Mouse (Mus musculus) cerebellum, postnatal 25 days (tissue): ENCODE results near the gene Nudt17.
"Not testable (repeated sequence)": the region's sequence is repeated elsewhere in the genome, so short reads cannot be mapped to it uniquely, and the experiment has no call there.

Experiments
- DNase-seq, 2 experiments: peaks; one replicate each; pipeline ENCODE4 v3.0.0; 2021; ENCODE audit warnings: mixed read lengths in 2 of 2

Gene Nudt17

GRCm38 (mm10) chr3:96701003-96701402, 7.4 kb downstream of the Nudt17 start:
- no peak for DNase-seq

- peak in 1 of 2 experiments; percentile 56 for DNase-seq
Observed at GRCm38 (mm10) chr3:96700376-96700775, 8.0 kb downstream of the Nudt17 start.

GRCm38 (mm10) chr3:96698993-96699690, 9.2 kb downstream of the Nudt17 start:
- DNase-seq: peak in 1 of 2 experiments; percentile 48

GRCm38 (mm10) chr3:96696766-96697732, 11.3 kb downstream of the Nudt17 start:
- DNase-seq: peak; percentile 89 to 93

- DNase-seq: peak; percentile 64 to 67
Observed at GRCm38 (mm10) chr3:96696198-96696765, 12.1 kb downstream of the Nudt17 start, which contains the start of gene Pias3. Gene Pias3 (plus strand): TSS chr3:96696384.

GRCm38 (mm10) chr3:96693579-96693978, 14.8 kb downstream of the Nudt17 start:
- DNase-seq: no peak

- peak in 1 of 2 experiments; percentile 42 for DNase-seq
Observed at GRCm38 (mm10) chr3:96692506-96692905, 15.9 kb downstream of the Nudt17 start.

GRCm38 (mm10) chr3:96690298-96690697, 18.1 kb downstream of the Nudt17 start:
- no peak for DNase-seq

- no peak for DNase-seq
Observed at GRCm38 (mm10) chr3:96688854-96689253, 19.5 kb downstream of the Nudt17 start.

GRCm38 (mm10) chr3:96686057-96686456, 22.3 kb downstream of the Nudt17 start:
- DNase-seq: not testable (repeated sequence)

- DNase-seq: peak; percentile 44
Observed at GRCm38 (mm10) chr3:96684822-96685156, 23.6 kb downstream of the Nudt17 start.

- DNase-seq: no peak
Observed at GRCm38 (mm10) chr3:96684151-96684821, 24.1 kb downstream of the Nudt17 start.

GRCm38 (mm10) chr3:96683496-96683895, 24.9 kb downstream of the Nudt17 start:
- DNase-seq: no peak

GRCm38 (mm10) chr3:96680269-96680956, 27.9 kb downstream of the Nudt17 start:
- DNase-seq: no peak

- DNase-seq: no peak
Observed at GRCm38 (mm10) chr3:96679159-96679674, 29.1 kb downstream of the Nudt17 start.

- DNase-seq: no peak
Observed at GRCm38 (mm10) chr3:96678456-96678855, 29.9 kb downstream of the Nudt17 start.

- no peak for DNase-seq
Observed at GRCm38 (mm10) chr3:96675690-96676089, 32.7 kb downstream of the Nudt17 start.

- DNase-seq: no peak
Observed at GRCm38 (mm10) chr3:96675171-96675570, 33.2 kb downstream of the Nudt17 start.

GRCm38 (mm10) chr3:96674442-96674841, 33.9 kb downstream of the Nudt17 start:
- no peak for DNase-seq

GRCm38 (mm10) chr3:96673514-96673913, 34.8 kb downstream of the Nudt17 start:
- DNase-seq: no peak

GRCm38 (mm10) chr3:96671519-96671918, 36.8 kb downstream of the Nudt17 start:
- DNase-seq: no peak
